Mouse (Mus musculus): ENCODE results near the gene Fgf2. TPM values are rescaled to one million over a fixed set of nuclear protein-coding genes. Genes with fewer than 3 reads are reported as not detected.

The Fgf2 gene
- polyA plus RNA-seq, 1 experiment from 2014 or later: 1.5 TPM

DNA sequence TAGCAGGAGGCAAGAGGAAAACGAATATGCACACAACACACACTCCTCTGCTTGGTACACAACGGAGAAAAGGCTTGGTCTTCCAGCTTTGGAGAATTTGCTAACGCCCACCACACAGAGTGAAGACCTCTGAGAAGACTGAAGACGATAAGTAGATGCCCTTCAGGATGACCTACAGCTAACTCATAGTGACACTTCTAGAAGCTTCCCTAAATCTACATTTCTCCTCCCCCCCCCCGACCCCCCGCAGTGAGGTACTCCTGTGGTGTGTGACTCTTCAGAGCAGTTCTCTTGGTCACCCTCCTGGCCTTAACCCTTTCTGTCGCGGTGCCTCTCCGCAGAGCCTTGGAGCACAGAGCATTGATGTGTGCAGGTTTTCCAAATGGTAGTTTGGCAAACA, 475 bp upstream of the Fgf2 start:
- H3K9ac ChIP-seq (ENCODE audit: low read length): no peak overlapping the region
- ATAC-seq (replicated peaks; ENCODE audit: low FRiP score, low TSS enrichment, low read depth): no peak
- WGBS: 35% methylated on average over 9 of the region's 9 CpGs

DNA sequence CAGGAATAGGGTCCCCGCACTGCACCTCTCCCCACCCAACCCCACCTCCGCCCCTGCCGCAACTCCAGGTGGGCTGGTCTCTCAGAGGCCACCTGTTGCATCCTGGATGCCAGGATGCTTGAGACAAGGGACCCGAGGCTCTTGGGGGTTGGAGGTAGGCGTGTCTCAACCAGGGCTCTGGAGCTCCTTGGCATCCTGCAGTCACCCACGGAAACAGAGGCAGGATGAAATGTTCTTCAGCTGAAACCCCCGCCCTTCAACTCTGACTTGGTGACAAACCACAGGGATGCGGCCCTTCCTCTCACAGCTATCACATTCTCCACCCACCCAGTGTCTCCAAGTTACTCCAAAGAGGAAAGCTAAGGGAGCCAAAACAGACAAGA, 1.0 kb downstream of the Fgf2 start:
- peak overlapping the region; percentile 61 for H3K4me3 ChIP-seq (ENCODE audit: low read depth, low read length)
- no peak overlapping the region for H3K27ac ChIP-seq (ENCODE audit: low read depth)
- no peaks in the 10 kb centered on the region for H3K36me3 ChIP-seq (ENCODE audit: control insufficient read depth, insufficient read depth, low read length)
- ATAC-seq (replicated peaks; ENCODE audit: low FRiP score, low TSS enrichment, low read depth) (no peak), DNase-seq (ENCODE audit: low spot score) (no peak)
- H3K9me3 ChIP-seq (ENCODE audit: control insufficient read depth, low read length): 0 out of 2 replicates have a peak, but pooled peaks cover 4% of the 10 kb centered on the region
- peaks cover 28% of the 10 kb centered on the region for H3K27me3 ChIP-seq (replicated peaks; ENCODE audit: control insufficient read depth, insufficient read depth, low read length)
- 9% methylated on average over 8 of the region's 8 CpGs for WGBS
- H3K4me2 ChIP-seq (ENCODE audit: low read length): peak overlapping the region; percentile 97
- H3K4me1 ChIP-seq (replicated peaks; ENCODE audit: control insufficient read depth, insufficient read depth, low read length): no peaks in the 10 kb centered on the region
- H3K9ac ChIP-seq (ENCODE audit: low read length): peak overlapping the region; percentile 75

More for the DNA sequence above, 475 bp upstream of the Fgf2 start:
- peaks cover 28% of the 10 kb centered on the region for H3K27me3 ChIP-seq (replicated peaks; ENCODE audit: control insufficient read depth, insufficient read depth, low read length)
- H3K4me1 ChIP-seq (replicated peaks; ENCODE audit: control insufficient read depth, insufficient read depth, low read length): no peaks in the 10 kb centered on the region
- peak overlapping the region; percentile 97 for H3K4me2 ChIP-seq (ENCODE audit: low read length)
- no peak for DNase-seq (ENCODE audit: low spot score)
- no peak overlapping the region for H3K27ac ChIP-seq (ENCODE audit: low read depth)
- peak overlapping the region; percentile 61; the same call in 1 of the 2 replicates for H3K4me3 ChIP-seq (ENCODE audit: low read depth, low read length)
- no peaks in the 10 kb centered on the region for H3K36me3 ChIP-seq (ENCODE audit: control insufficient read depth, insufficient read depth, low read length)
- no peaks in the 10 kb centered on the region for H3K9me3 ChIP-seq (ENCODE audit: control insufficient read depth, low read length)

DNA sequence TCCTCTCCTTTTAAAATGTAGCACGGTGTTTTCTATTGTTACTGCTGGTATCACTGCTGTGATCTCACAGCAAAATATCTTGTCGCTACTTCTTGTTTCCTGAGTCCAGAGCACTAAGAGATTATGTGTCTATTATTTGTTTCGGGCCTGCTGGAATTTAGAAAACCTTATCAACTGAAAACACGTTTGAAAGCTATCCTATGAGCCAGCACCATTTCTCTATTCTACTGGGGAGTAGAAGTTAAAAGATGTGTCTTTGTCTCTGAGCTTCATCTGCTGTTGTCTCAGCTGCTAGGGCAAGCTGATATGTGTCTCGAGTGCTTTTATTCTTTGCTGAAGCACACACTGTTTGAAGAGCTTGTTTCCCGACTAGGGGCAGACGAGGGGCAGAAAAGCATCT, 2.2 kb downstream of the Fgf2 start:
- no peak overlapping the region for H3K9ac ChIP-seq (ENCODE audit: low read length)
- no peak overlapping the region for H3K27ac ChIP-seq (ENCODE audit: low read depth)
- no peaks in the 10 kb centered on the region for H3K36me3 ChIP-seq (ENCODE audit: control insufficient read depth, insufficient read depth, low read length)
- WGBS: 67% methylated on average over 7 of the region's 7 CpGs
- DNase-seq (ENCODE audit: low spot score) (no peak), ATAC-seq (replicated peaks; ENCODE audit: low FRiP score, low TSS enrichment, low read depth) (no peak)
- H3K27me3 ChIP-seq (replicated peaks; ENCODE audit: control insufficient read depth, insufficient read depth, low read length): peaks cover 28% of the 10 kb centered on the region
- no peak overlapping the region for H3K4me3 ChIP-seq (ENCODE audit: low read depth, low read length)
- H3K4me2 ChIP-seq (ENCODE audit: low read length): no peak overlapping the region
- H3K9me3 ChIP-seq (ENCODE audit: control insufficient read depth, low read length): 0 out of 2 replicates have a peak, but pooled peaks cover 4% of the 10 kb centered on the region
- no peaks in the 10 kb centered on the region for H3K4me1 ChIP-seq (replicated peaks; ENCODE audit: control insufficient read depth, insufficient read depth, low read length)

DNA sequence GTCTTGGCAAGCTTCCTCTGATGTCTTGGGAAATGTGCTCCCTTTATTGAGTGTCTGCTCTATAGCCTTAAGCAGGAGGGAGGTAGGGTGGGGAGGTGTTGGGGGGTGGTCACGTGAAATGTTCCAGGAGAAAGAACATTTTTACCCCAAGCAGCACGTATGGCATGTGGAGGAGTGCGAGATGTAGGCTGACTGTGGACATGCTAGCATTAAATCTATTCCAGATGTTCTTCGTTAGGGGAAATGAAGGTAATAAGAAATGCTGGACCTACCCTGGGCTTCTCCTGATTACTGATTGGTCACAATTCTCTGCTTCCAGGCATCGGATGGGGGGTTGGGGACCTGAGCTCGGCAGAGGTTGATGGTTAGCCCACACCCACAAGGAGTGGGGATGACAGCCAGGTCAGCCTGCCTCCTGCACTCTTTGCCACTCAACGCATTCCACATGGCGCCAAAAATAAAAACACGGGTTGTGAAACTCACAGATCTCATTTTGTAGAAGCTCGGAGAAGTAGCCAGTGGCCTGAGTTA, 5.9 kb downstream of the Fgf2 start:
- Histone ChIP-seq H3K4me2 (ENCODE audit: low read length) (no peak overlapping the region), H3K9ac (ENCODE audit: low read length) (no peak overlapping the region), H3K36me3 (ENCODE audit: control insufficient read depth, insufficient read depth, low read length) (no peaks in the 10 kb centered on the region), H3K4me3 (ENCODE audit: low read depth, low read length) (no peak overlapping the region), H3K27ac (ENCODE audit: low read depth) (no peak overlapping the region), H3K4me1 (replicated peaks; ENCODE audit: control insufficient read depth, insufficient read depth, low read length) (no peaks in the 10 kb centered on the region), H3K27me3 (replicated peaks; ENCODE audit: control insufficient read depth, insufficient read depth, low read length) (peaks cover 14% of the 10 kb centered on the region), H3K9me3 (ENCODE audit: control insufficient read depth, low read length) (0 out of 2 replicates have a peak, but pooled peaks cover 4% of the 10 kb centered on the region)
- ATAC-seq (replicated peaks; ENCODE audit: low FRiP score, low TSS enrichment, low read depth) (no peak), DNase-seq (ENCODE audit: low spot score) (no peak)
- 76% methylated on average over 10 of the region's 10 CpGs for WGBS

DNA sequence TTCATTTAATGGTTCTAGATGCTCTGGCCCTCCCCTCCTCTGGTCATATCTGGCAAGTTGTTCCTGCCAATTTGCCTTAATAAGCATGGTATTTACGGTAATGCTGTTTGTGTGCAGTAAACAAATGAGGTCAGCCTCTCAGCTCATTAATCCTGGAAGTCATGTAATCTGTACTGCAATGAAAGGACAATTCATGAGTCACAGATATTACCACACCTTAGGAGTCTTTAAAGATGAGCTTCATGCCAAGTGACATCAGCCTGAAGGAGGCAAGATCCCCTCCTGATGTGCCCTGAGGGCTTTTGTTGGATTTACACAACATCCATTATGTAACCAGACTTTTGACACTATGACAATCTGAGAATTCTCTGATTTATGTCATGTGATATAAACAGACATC, 6.6 kb downstream of the Fgf2 start:
- H3K4me3 ChIP-seq (ENCODE audit: low read depth, low read length): no peak overlapping the region
- DNase-seq (ENCODE audit: low spot score) (no peak), ATAC-seq (replicated peaks; ENCODE audit: low FRiP score, low TSS enrichment, low read depth) (no peak)
- no peaks in the 10 kb centered on the region for H3K4me1 ChIP-seq (replicated peaks; ENCODE audit: control insufficient read depth, insufficient read depth, low read length)
- no peak overlapping the region for H3K4me2 ChIP-seq (ENCODE audit: low read length)
- no peaks in the 10 kb centered on the region for H3K36me3 ChIP-seq (ENCODE audit: control insufficient read depth, insufficient read depth, low read length)
- H3K27ac ChIP-seq (ENCODE audit: low read depth): no peak overlapping the region
- peaks cover 7% of the 10 kb centered on the region; the same call in 1 of the 2 replicates for H3K27me3 ChIP-seq (replicated peaks; ENCODE audit: control insufficient read depth, insufficient read depth, low read length)
- no peak overlapping the region for H3K9ac ChIP-seq (ENCODE audit: low read length)
- 0 out of 2 replicates have a peak, but pooled peaks cover 4% of the 10 kb centered on the region for H3K9me3 ChIP-seq (ENCODE audit: control insufficient read depth, low read length)
- 75% methylated on average over 1 of the region's 1 CpGs for WGBS

DNA sequence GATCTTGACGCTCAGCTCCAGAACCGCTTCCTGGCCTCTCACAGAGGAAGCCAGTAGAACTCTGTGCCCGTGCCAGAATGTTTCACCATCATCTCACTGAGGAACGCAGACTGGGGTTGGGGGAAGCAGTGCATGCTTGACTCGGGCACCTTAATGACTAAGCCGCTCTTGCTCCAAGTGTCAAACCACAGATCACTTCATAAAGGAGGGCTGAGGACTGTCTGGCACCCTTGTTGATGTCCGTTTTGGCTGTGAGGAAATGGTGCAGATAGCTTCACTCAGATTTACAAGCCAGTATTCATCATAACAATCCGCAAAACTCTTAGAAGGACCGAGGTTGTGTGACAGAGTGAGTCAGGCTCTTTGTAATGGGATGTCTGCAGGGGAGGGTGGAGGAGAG, 12.6 kb downstream of the Fgf2 start:
- Histone ChIP-seq H3K4me1 (replicated peaks; ENCODE audit: control insufficient read depth, insufficient read depth, low read length) (no peaks in the 10 kb centered on the region), H3K36me3 (ENCODE audit: control insufficient read depth, insufficient read depth, low read length) (no peaks in the 10 kb centered on the region), H3K9ac (ENCODE audit: low read length) (no peak overlapping the region), H3K27ac (ENCODE audit: low read depth) (no peak overlapping the region), H3K27me3 (replicated peaks; ENCODE audit: control insufficient read depth, insufficient read depth, low read length) (no peaks in the 10 kb centered on the region), H3K9me3 (ENCODE audit: control insufficient read depth, low read length) (no peaks in the 10 kb centered on the region), H3K4me3 (ENCODE audit: low read depth, low read length) (no peak overlapping the region), H3K4me2 (ENCODE audit: low read length) (no peak overlapping the region)
- no peak for ATAC-seq (replicated peaks; ENCODE audit: low FRiP score, low TSS enrichment, low read depth)
- WGBS: 65% methylated on average over 9 of the region's 9 CpGs
- no peak for DNase-seq (ENCODE audit: low spot score)

DNA sequence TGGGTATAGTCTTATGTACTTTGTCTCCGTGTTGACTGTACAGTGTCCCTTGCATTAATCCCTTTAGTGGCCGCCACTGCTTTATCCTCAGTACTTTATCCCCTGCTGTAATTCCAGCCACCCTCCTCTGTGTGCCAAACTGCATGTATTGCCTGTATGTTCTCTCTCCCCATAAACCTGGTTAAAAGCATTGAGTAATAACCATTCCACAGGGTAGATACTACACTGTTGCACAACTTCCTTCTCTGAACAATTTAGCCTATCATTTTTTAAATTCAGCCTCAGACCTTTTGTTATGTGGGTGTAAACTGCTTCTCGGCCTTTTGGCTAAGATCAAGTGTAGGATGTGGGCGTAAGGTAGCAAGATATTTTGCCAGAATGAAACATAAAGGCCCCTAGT, 17.0 kb downstream of the Fgf2 start:
- no peak overlapping the region for H3K4me3 ChIP-seq (ENCODE audit: low read depth, low read length)
- no peak overlapping the region for H3K27ac ChIP-seq (ENCODE audit: low read depth)

DNA sequence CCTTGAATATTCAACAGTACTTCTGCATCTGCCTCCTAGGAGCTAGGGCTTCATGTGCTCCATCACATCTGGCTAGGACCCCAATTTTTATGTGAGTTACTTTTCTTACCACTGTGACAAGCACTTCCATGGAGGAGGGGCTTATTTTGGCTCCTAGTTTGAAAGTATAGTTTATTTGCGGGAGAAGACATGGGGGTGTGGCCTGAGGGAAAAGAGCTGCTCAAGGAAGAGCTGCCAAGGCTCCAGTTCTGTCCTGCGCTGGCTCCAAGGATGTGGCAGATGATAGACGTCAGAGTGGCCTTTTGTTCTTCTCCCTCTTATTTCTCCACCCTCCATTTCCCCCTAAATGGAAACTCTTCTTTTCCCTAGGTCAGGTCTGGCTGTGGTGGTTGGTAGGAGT, 17.8 kb downstream of the Fgf2 start:
- no peak overlapping the region for H3K4me2 ChIP-seq (ENCODE audit: low read length)
- 33% methylated on average over 3 of the region's 3 CpGs for WGBS
- H3K4me1 ChIP-seq (replicated peaks; ENCODE audit: control insufficient read depth, insufficient read depth, low read length): no peaks in the 10 kb centered on the region
- H3K27me3 ChIP-seq (replicated peaks; ENCODE audit: control insufficient read depth, insufficient read depth, low read length): no peaks in the 10 kb centered on the region
- no peak overlapping the region for H3K4me3 ChIP-seq (ENCODE audit: low read depth, low read length)
- ATAC-seq (replicated peaks; ENCODE audit: low FRiP score, low TSS enrichment, low read depth) (0 out of 2 replicates have a peak, but pooled peaks have one; percentile 15), DNase-seq (ENCODE audit: low spot score) (no peak)
- H3K36me3 ChIP-seq (ENCODE audit: control insufficient read depth, insufficient read depth, low read length): no peaks in the 10 kb centered on the region
- no peaks in the 10 kb centered on the region for H3K9me3 ChIP-seq (ENCODE audit: control insufficient read depth, low read length)
- no peak overlapping the region for H3K9ac ChIP-seq (ENCODE audit: low read length)
- H3K27ac ChIP-seq (ENCODE audit: low read depth): no peak overlapping the region

More for the DNA sequence above, 17.0 kb downstream of the Fgf2 start:
- WGBS: 89% methylated on average over 4 of the region's 4 CpGs
- no peaks in the 10 kb centered on the region for H3K27me3 ChIP-seq (replicated peaks; ENCODE audit: control insufficient read depth, insufficient read depth, low read length)
- DNase-seq (ENCODE audit: low spot score) (no peak), ATAC-seq (replicated peaks; ENCODE audit: low FRiP score, low TSS enrichment, low read depth) (no peak)
- no peak overlapping the region for H3K9ac ChIP-seq (ENCODE audit: low read length)
- H3K4me2 ChIP-seq (ENCODE audit: low read length): no peak overlapping the region
- H3K9me3 ChIP-seq (ENCODE audit: control insufficient read depth, low read length): no peaks in the 10 kb centered on the region
- H3K36me3 ChIP-seq (ENCODE audit: control insufficient read depth, insufficient read depth, low read length): no peaks in the 10 kb centered on the region
- H3K4me1 ChIP-seq (replicated peaks; ENCODE audit: control insufficient read depth, insufficient read depth, low read length): no peaks in the 10 kb centered on the region

DNA sequence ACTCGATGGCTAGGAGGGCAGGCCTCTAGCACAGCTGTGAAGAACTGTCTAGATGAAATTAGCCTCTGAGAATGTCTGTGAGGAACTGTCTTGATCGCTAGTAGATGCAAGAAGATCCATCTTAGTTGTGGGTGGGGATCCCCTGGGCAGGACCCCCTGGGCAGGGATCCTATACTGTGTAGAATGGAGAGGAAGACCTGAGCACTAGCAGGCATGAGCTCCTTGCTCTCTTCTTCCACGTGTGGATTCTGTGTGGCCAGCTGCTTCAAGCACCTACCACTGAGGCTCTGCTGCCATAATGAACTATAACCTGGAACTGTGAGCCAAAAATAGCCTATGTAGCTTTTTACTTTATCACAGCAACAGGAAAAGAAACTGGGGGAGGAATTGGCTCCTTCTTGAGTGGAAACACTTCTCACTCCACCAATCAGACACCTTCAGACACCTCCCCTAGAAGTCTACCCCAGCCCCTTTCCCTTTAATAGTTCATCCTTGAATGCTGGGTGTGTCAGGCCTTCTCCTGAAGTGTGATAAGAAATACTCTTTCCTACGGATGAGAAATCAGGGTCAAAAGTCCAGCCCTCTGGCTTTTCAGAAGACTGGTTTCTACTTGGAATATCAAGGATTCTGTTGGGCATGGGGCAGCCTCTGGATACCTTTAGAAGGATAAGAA, 18.4 kb downstream of the Fgf2 start:
- no peak for DNase-seq (ENCODE audit: low spot score)
- Histone ChIP-seq H3K4me3 (ENCODE audit: low read depth, low read length) (no peak overlapping the region), H3K9ac (ENCODE audit: low read length) (no peak overlapping the region), H3K4me1 (replicated peaks; ENCODE audit: control insufficient read depth, insufficient read depth, low read length) (no peaks in the 10 kb centered on the region), H3K27ac (ENCODE audit: low read depth) (no peak overlapping the region), H3K4me2 (ENCODE audit: low read length) (no peak overlapping the region), H3K27me3 (replicated peaks; ENCODE audit: control insufficient read depth, insufficient read depth, low read length) (no peaks in the 10 kb centered on the region), H3K36me3 (ENCODE audit: control insufficient read depth, insufficient read depth, low read length) (no peaks in the 10 kb centered on the region), H3K9me3 (ENCODE audit: control insufficient read depth, low read length) (no peaks in the 10 kb centered on the region)
- WGBS: 52% methylated on average over 4 of the region's 4 CpGs
- ATAC-seq (replicated peaks; ENCODE audit: low FRiP score, low TSS enrichment, low read depth): no peak
